Mouse (Mus musculus) cortical plate, adult 2 months (tissue): ENCODE data around the gene Cgnl1.

ENCODE experiments used
- CTCF ChIP-seq: fragments of 200-500 bp; IDR thresholded peaks from 2 replicates; pipeline ENCODE4 v1.5.1; 2011; ENCODE audit warnings: mild to moderate bottlenecking, control low read depth, low read length; ENCODE audit not compliant: insufficient read depth; ENCODE audit errors: extremely low read depth
- POLR2A ChIP-seq: fragments of 200-500 bp; IDR thresholded peaks from 2 replicates; pipeline ENCODE4 v1.6.1; 2011; ENCODE audit warnings: mild to moderate bottlenecking, low read length, control low read depth; ENCODE audit not compliant: insufficient read depth; ENCODE audit errors: extremely low read depth

GRCm38 (mm10) chr9:71799598-71799997 is 28.2 kb upstream of the Cgnl1 start:
- TF ChIP-seq POLR2A (no peak), CTCF (no peak)
